Mouse (Mus musculus) embryonic facial prominence, embryonic 11.5 days (tissue): ENCODE results near the gene Ivl. TPM values are rescaled to one million over a fixed set of nuclear protein-coding genes. Genes with fewer than 3 reads are reported as not detected.

Experiments used
- ATAC-seq: fragments of 200-750 bp; cut with Nextera tagmentation; replicated peaks from 2 replicates; pipeline ENCODE4 v1.8.0; 2017; ENCODE audit warnings: low read depth; ENCODE audit not compliant: insufficient number of reproducible peaks, low FRiP score, low TSS enrichment
- DNase-seq: peaks from one replicate; pipeline ENCODE4 v3.0.0-alpha.2; 2015; ENCODE audit warnings: low spot score
- H3K27ac ChIP-seq: fragments of 300-500 bp; sonication (generic); replicated peaks from 2 replicates; pipeline ENCODE4 v1.5.1; 2014; ENCODE audit warnings: mild to moderate bottlenecking, low read depth, low read length, control low read depth
- H3K27me3 ChIP-seq: fragments of 300-500 bp; sonication (generic); 2 replicates; pipeline ENCODE4 v1.6.1; 2014; ENCODE audit warnings: mild to moderate bottlenecking, low read length, moderate library complexity, mixed read lengths; ENCODE audit not compliant: control insufficient read depth, insufficient read depth
- H3K36me3 ChIP-seq: fragments of 300-500 bp; sonication (generic); replicated peaks from 2 replicates; pipeline ENCODE4 v1.6.1; 2014; ENCODE audit warnings: low read depth, mild to moderate bottlenecking, low read length, moderate library complexity, mixed read lengths; ENCODE audit not compliant: control insufficient read depth, insufficient read depth
- H3K4me1 ChIP-seq: fragments of 300-500 bp; sonication (generic); 2 replicates; pipeline ENCODE4 v1.6.1; 2014; ENCODE audit warnings: low read length, mixed read lengths; ENCODE audit not compliant: control insufficient read depth, insufficient read depth
- H3K4me2 ChIP-seq: fragments of 300-500 bp; sonication (generic); 2 replicates; pipeline ENCODE4 v1.6.1; 2014; ENCODE audit warnings: low read depth, mild to moderate bottlenecking, control low read depth, low read length, moderate library complexity
- H3K4me3 ChIP-seq: fragments of 300-500 bp; sonication (generic); 2 replicates; pipeline ENCODE4 v1.5.1; 2014; ENCODE audit warnings: low read depth, low read length, control low read depth
- H3K9ac ChIP-seq: fragments of 300-500 bp; sonication (generic); replicated peaks from 2 replicates; pipeline ENCODE4 v1.6.1; 2014; ENCODE audit warnings: mild to moderate bottlenecking, control low read depth, low read length
- H3K9me3 ChIP-seq: fragments of 300-500 bp; sonication (generic); replicated peaks from 2 replicates; pipeline ENCODE4 v1.6.1; 2016; ENCODE audit warnings: mild to moderate bottlenecking, low read length, inconsistent platforms, mixed read lengths; ENCODE audit not compliant: control insufficient read depth
- WGBS: fragments of 180-500 bp; shearing (Covaris S2); extraction: QIAGEN DNeasy Blood & Tissue Kit; methylation state at CpG from one replicate; pipeline ENCODE4 v1.1.7; 2014; 5-methylcytosine and 5-hydroxymethylcytosine counted together
- polyA plus RNA-seq: library from polyadenylated mRNA; unstranded; fragments of >200 nt; fragmentation: Nextera tagmentation; extraction: Ambion mirVana; gene quantifications from 2 replicates; pipeline ENCODE4 v1.2.1, GENCODE M21; 2014

The Ivl gene
- polyA plus RNA-seq, 1 experiment from 2014 or later, result 0.17 TPM

DNA sequence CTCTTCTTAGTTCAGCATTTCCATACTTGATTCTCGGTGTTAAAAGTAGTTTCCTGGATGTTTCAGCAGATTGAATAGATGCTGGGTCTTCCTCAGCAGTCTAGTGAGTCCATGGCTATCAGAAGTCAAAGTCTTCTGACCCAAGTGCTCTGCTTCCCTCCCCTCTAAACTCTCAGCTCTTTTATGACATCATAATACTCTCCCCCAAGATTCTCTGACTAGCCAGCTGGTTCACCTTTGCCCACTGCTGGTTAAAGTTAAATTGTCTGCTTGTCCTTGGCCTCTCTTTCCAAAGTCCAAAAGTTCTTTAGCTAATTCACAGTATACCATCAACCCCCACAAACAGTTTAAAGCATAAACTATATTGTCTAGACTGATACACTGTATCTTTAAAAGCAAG, 15.3 kb upstream of the Ivl start, which contains the start of gene Smcp:
Gene Smcp (minus strand): TSS at position 140 of the 400 bp plus-strand sequence.
- DNase-seq (no peak), ATAC-seq (no peak)
- no peaks in the 10 kb centered on the region for H3K27me3 ChIP-seq
- H3K4me2 ChIP-seq, result no peak within 1 kb of the TSS
- no peaks in the 10 kb centered on the region for H3K9me3 ChIP-seq
- H3K9ac ChIP-seq, result no peak within 1 kb of the TSS
- no peak within 1 kb of the TSS for H3K27ac ChIP-seq
- 62% methylated on average over 1 of the region's 1 CpGs for WGBS
- H3K4me3 ChIP-seq, result no peak within 1 kb of the TSS
- no peaks in the 10 kb centered on the region for H3K4me1 ChIP-seq
- H3K36me3 ChIP-seq, result no peaks in the 10 kb centered on the region

GRCm38 (mm10) chr3:92587190-92587589, 13.7 kb upstream of the Ivl start:
- 88% methylated on average over 3 of the region's 3 CpGs for WGBS
- ATAC-seq, result no peak
- no peak overlapping the region for H3K4me3 ChIP-seq
- H3K27ac ChIP-seq, result no peak overlapping the region
- no peak overlapping the region for H3K9ac ChIP-seq
- no peaks in the 10 kb centered on the region for H3K4me1 ChIP-seq
- H3K36me3 ChIP-seq, result no peaks in the 10 kb centered on the region
- no peak for DNase-seq
- no peaks in the 10 kb centered on the region for H3K9me3 ChIP-seq
- no peak overlapping the region for H3K4me2 ChIP-seq
- no peaks in the 10 kb centered on the region for H3K27me3 ChIP-seq

GRCm38 (mm10) chr3:92585055-92585454, 11.5 kb upstream of the Ivl start:
- ATAC-seq (no peak), DNase-seq (no peak)
- Histone ChIP-seq H3K4me1 (no peaks in the 10 kb centered on the region), H3K9ac (no peak overlapping the region), H3K27me3 (no peaks in the 10 kb centered on the region), H3K9me3 (no peaks in the 10 kb centered on the region), H3K4me3 (no peak overlapping the region), H3K4me2 (no peak overlapping the region), H3K36me3 (no peaks in the 10 kb centered on the region), H3K27ac (no peak overlapping the region)
- 39% methylated on average over 1 of the region's 1 CpGs for WGBS

GRCm38 (mm10) chr3:92583164-92583826, 9.8 kb upstream of the Ivl start:
- DNase-seq (no peak), ATAC-seq (no peak)
- H3K4me2 ChIP-seq, result no peak overlapping the region
- H3K4me3 ChIP-seq, result no peak overlapping the region
- WGBS, result 59% methylated on average over 3 of the region's 3 CpGs
- H3K9ac ChIP-seq, result no peak overlapping the region
- H3K9me3 ChIP-seq, result no peaks in the 10 kb centered on the region
- no peaks in the 10 kb centered on the region for H3K36me3 ChIP-seq
- no peaks in the 10 kb centered on the region for H3K27me3 ChIP-seq
- H3K27ac ChIP-seq, result no peak overlapping the region
- no peaks in the 10 kb centered on the region for H3K4me1 ChIP-seq

DNA sequence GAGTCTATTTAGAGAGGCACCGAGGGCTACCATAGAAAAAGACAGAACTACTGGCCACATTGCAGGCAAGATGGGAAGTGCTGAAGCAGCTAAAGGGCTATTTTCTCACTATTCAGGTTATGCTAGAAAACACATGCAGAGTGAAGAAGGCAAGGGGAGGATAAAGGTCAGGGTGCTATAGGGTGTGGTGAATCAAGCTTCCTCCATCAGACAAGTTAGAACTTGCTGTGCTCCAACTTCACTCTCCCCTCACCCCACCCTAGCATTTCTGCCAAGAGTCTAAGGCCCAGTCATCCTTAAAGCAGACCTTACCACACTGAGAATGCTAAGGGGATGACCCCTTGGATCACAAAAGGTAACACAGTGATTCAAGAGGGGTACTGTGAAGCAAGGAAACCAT, 6.0 kb upstream of the Ivl start:
- Histone ChIP-seq H3K4me1 (no peaks in the 10 kb centered on the region), H3K9ac (no peak overlapping the region), H3K27me3 (no peaks in the 10 kb centered on the region), H3K4me2 (no peak overlapping the region), H3K9me3 (no peaks in the 10 kb centered on the region), H3K4me3 (no peak overlapping the region), H3K27ac (no peak overlapping the region), H3K36me3 (no peaks in the 10 kb centered on the region)
- DNase-seq (no peak), ATAC-seq (no peak)
- WGBS, result 66% methylated on average over 1 of the region's 1 CpGs

DNA sequence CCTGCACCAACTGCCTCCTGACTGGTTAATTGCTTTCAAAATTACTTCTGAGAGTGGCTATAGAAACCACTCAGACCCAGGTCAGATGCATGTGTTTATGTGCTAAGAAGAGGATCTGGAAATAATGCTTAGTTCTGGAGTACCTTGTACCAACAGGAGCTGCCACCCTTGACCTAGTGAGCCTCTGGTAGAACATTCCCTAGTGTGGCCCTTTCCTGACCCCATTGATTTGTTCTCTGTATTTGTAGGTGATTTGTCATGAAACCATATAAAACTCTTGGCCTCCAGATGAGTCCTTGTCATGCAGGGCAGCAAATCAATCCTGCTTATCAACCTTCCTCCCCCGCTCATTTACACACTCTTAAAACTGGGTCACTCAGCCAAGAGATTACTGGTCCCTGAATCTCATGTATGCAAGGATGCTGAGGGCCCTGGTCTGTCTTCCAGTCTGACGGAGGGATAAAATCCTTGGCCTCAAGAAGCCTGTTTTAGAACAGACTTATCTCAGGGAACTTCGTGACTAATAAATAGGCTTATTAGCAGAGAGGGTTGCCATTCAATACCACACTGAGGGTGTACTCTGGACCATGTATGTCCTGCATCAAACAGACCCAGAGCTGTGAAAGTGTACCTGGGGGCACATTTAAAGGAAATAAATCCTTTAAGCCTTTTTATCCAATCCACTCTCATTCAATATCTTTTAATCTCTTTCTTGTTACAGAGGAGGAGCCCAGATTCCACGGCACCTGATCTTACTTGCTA, 5.3 kb upstream of the Ivl start:
- H3K9me3 ChIP-seq, result no peaks in the 10 kb centered on the region
- no peak overlapping the region for H3K9ac ChIP-seq
- DNase-seq (no peak), ATAC-seq (no peak)
- 77% methylated on average over 4 of the region's 4 CpGs for WGBS
- H3K4me1 ChIP-seq, result no peaks in the 10 kb centered on the region
- no peaks in the 10 kb centered on the region for H3K36me3 ChIP-seq
- H3K4me3 ChIP-seq, result no peak overlapping the region
- no peaks in the 10 kb centered on the region for H3K27me3 ChIP-seq
- H3K27ac ChIP-seq, result no peak overlapping the region
- no peak overlapping the region for H3K4me2 ChIP-seq

GRCm38 (mm10) chr3:92572514-92573155, 900 bp downstream of the Ivl start:
- ATAC-seq (no peak), DNase-seq (no peak)
- 64% methylated on average over 2 of the region's 2 CpGs for WGBS

DNA sequence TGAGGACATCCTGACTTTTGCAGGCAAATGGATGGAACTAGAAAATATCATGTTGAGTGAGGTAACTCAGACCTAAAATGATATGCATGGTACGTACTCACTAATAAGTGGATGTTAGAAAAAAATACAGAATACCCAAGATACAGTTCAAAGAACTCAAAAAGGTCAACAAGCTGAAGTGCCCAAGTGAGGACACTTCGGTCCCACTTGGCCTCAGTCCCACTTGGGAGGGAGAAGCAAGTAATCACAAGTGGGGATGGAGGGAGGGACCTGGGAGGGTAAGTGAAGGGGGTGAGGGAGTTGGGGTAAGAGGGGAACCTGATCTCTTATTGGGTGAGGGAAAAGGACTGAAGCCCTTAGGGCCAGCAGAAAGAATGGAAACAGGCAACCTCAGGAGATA, 4.8 kb downstream of the Ivl start:
- Histone ChIP-seq H3K4me2 (no peak overlapping the region), H3K9me3 (no peaks in the 10 kb centered on the region), H3K9ac (no peak overlapping the region), H3K27me3 (no peaks in the 10 kb centered on the region), H3K27ac (no peak overlapping the region), H3K36me3 (no peaks in the 10 kb centered on the region), H3K4me1 (no peaks in the 10 kb centered on the region), H3K4me3 (no peak overlapping the region)
- 89% methylated on average over 2 of the region's 2 CpGs for WGBS
- ATAC-seq (no peak), DNase-seq (no peak)

More at GRCm38 (mm10) chr3:92572514-92573155, 900 bp downstream of the Ivl start:
- Histone ChIP-seq H3K27me3 (no peaks in the 10 kb centered on the region), H3K9me3 (no peaks in the 10 kb centered on the region), H3K4me2 (no peak overlapping the region), H3K4me1 (no peaks in the 10 kb centered on the region), H3K4me3 (no peak overlapping the region), H3K36me3 (no peaks in the 10 kb centered on the region), H3K27ac (no peak overlapping the region), H3K9ac (no peak overlapping the region)
